Mouse (Mus musculus): ENCODE data around the gene Polr3h. TPM values are rescaled to one million over a fixed set of nuclear protein-coding genes. Genes with fewer than 3 reads are reported as not detected.
"Not testable (repeated sequence)": the region's sequence is repeated elsewhere in the genome, so short reads cannot be mapped to it uniquely, and the experiment has no call there.

The Polr3h gene
- 99.6 and 110 TPM in 2 replicates for polyA plus RNA-seq (2014; fragmentation: Nextera tagmentation; extraction: Ambion mirVana)

DNA sequence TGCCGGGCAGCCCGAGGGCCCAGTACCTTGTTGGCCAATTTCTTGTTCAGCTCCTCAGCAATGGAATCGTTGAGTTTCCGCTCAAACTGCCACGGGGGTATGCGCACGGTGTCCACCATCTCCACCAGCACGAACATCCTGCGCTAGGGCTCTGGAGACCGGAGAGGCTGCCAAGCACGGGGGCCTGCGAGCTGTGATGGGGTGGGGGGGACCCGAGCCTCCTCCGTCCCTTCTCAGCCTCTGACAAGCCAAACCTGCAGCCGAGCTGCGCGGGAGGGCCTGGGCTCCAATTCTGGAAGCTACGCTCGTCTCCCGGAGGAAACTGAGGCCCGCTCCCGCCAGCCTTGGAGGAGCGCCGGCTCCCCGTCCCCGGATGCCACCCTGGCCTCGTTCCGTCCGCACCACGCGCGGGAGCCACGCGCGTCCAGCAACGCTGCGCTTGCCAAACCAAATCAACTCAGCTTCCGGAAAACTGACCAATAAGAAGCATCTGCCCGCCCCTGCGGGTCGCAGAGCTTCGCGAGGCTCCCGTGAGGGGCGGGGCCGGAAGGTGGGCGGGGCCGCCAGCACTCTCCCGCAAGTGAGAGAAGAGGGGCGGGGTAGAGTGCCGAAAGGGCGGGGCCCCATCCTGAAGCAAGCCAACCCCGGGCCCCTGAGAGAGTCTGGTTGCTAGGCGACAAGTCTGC lies at the start of gene Polr3h:
Polr3h (minus strand) TSS at position 481 of the 686 bp plus-strand sequence.
- ATAC-seq (peak; percentile 96), DNase-seq (ENCODE audit: low spot score) (peak; percentile 99)
- WGBS: under 1% methylated on average over 52 of the region's 54 CpGs
- Histone ChIP-seq H3K36me3 (ENCODE audit: control insufficient read depth, insufficient read depth, low read length) (peaks cover 11% of the 10 kb centered on the region; the same call in 1 of the 2 replicates), H3K4me3 (ENCODE audit: low read depth, low read length) (peak within 1 kb of the TSS; percentile 74), H3K9ac (ENCODE audit: low read length) (peak within 1 kb of the TSS; percentile 79), H3K4me2 (ENCODE audit: low read length) (peak within 1 kb of the TSS; percentile 91), H3K27me3 (replicated peaks; ENCODE audit: control insufficient read depth, insufficient read depth, low read length) (no peaks in the 10 kb centered on the region), H3K4me1 (ENCODE audit: control insufficient read depth, insufficient read depth, low read length) (peaks cover 17% of the 10 kb centered on the region), H3K27ac (ENCODE audit: low read depth, low read length) (peak within 1 kb of the TSS; percentile 84), H3K9me3 (replicated peaks; ENCODE audit: control insufficient read depth, low read length) (no peaks in the 10 kb centered on the region)

DNA sequence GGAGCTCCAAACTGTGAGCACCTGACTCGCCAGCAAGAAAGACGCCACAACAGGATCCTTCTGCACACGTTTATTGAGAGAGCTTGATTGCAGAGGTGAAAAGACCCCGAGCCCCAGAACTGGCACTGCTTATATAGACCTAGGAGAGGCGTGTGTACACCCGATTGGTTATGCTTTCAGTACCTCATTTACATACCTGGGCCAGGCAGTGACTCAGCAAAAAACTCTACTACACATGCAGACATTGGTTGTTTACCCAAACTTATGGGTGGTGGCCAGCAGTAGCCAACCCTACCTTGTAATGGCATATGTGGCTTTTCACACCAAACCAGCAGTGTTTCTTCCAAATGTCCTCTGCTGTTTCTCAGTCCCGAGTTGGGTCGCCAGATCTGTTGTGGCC lies 49.1 kb upstream of the Polr3h start:
- DNase-seq (ENCODE audit: low spot score): not testable (repeated sequence)

DNA sequence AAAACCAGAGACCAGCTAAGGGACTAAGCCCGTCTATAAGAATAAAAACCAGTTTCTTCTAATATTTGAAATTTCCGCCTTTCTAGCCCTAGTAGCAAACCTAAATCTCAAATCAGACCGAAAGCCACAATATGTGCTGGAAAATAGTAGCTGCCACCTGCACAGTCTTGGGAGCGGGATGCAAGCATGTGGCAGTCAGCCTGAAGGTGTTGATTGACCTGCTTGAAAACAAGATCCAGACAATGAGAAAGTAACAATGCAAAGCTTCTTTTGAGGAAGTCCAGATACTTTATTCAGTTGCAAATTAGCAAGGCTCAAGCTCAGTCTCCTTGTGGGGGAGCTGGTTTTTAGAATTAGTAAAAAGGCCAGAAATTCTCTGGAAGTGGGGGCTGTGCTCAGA lies 44.5 kb upstream of the Polr3h start:
- H3K9ac ChIP-seq (ENCODE audit: low read length); H3K27ac ChIP-seq (ENCODE audit: low read depth, low read length); H3K4me3 ChIP-seq (ENCODE audit: low read depth, low read length); H3K36me3 ChIP-seq (ENCODE audit: control insufficient read depth, insufficient read depth, low read length); DNase-seq (ENCODE audit: low spot score); H3K4me2 ChIP-seq (ENCODE audit: low read length); ATAC-seq; H3K9me3 ChIP-seq (replicated peaks; ENCODE audit: control insufficient read depth, low read length); H3K4me1 ChIP-seq (ENCODE audit: control insufficient read depth, insufficient read depth, low read length); H3K27me3 ChIP-seq (replicated peaks; ENCODE audit: control insufficient read depth, insufficient read depth, low read length): not testable (repeated sequence)
- 69% methylated on average over 4 of the region's 4 CpGs for WGBS

More for the DNA sequence above, 49.1 kb upstream of the Polr3h start:
- H3K4me2 ChIP-seq (ENCODE audit: low read length); H3K4me3 ChIP-seq (ENCODE audit: low read depth, low read length); H3K9ac ChIP-seq (ENCODE audit: low read length); H3K9me3 ChIP-seq (replicated peaks; ENCODE audit: control insufficient read depth, low read length); H3K27me3 ChIP-seq (replicated peaks; ENCODE audit: control insufficient read depth, insufficient read depth, low read length); H3K4me1 ChIP-seq (ENCODE audit: control insufficient read depth, insufficient read depth, low read length); H3K27ac ChIP-seq (ENCODE audit: low read depth, low read length); ATAC-seq; H3K36me3 ChIP-seq (ENCODE audit: control insufficient read depth, insufficient read depth, low read length): not testable (repeated sequence)
- WGBS: 94% methylated on average over 8 of the region's 8 CpGs

DNA sequence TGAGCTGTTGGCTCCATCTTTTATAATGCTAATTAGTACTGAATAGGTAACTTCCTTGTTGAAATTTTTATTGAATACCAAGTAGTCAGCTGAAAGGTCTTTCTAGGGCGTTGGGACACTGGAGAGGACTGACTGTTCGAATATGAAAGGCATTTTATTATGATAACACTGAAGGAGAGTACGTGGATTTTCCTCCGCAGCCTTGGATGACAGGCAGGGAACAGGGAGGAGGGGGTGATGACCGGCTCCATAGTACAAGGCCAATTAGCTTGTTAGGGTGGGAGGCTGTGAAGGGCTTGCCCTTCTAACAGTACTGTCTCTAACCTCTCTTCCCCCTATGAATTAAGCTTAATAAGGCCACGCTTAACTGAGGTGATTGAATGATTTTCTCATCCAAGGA lies 43.6 kb upstream of the Polr3h start:
- H3K27me3 ChIP-seq (replicated peaks; ENCODE audit: control insufficient read depth, insufficient read depth, low read length); H3K36me3 ChIP-seq (ENCODE audit: control insufficient read depth, insufficient read depth, low read length); H3K9ac ChIP-seq (ENCODE audit: low read length); DNase-seq (ENCODE audit: low spot score); H3K9me3 ChIP-seq (replicated peaks; ENCODE audit: control insufficient read depth, low read length); ATAC-seq; H3K27ac ChIP-seq (ENCODE audit: low read depth, low read length); H3K4me3 ChIP-seq (ENCODE audit: low read depth, low read length); H3K4me2 ChIP-seq (ENCODE audit: low read length); H3K4me1 ChIP-seq (ENCODE audit: control insufficient read depth, insufficient read depth, low read length): not testable (repeated sequence)
- WGBS: 38% methylated on average over 6 of the region's 6 CpGs

DNA sequence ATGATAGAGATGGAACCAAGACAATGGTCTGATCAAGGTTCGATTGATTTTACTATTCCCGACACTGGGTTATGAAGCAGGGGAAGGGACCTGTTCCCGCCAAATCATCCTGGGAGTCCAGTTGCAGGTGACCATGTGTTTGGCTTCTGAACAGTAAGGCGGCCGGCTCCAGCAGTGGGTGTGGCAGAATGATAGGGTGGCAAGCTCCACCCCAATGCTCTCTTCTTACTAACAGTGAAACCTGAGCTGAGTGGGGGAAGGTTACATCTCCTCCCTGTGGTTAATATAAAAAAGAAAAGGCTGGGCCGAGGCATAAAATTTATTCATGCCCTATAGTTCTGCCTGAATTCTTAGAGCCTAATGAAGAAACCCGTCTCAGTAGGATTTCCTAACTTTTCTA lies 43.1 kb upstream of the Polr3h start:
- Histone ChIP-seq H3K27me3 (replicated peaks; ENCODE audit: control insufficient read depth, insufficient read depth, low read length) (no peaks in the 10 kb centered on the region), H3K4me2 (ENCODE audit: low read length) (no peak overlapping the region), H3K27ac (ENCODE audit: low read depth, low read length) (no peak overlapping the region), H3K36me3 (ENCODE audit: control insufficient read depth, insufficient read depth, low read length) (no peaks in the 10 kb centered on the region), H3K4me3 (ENCODE audit: low read depth, low read length) (no peak overlapping the region), H3K9me3 (replicated peaks; ENCODE audit: control insufficient read depth, low read length) (peaks cover 3% of the 10 kb centered on the region; the same call in 1 of the 2 replicates), H3K9ac (ENCODE audit: low read length) (no peak overlapping the region), H3K4me1 (ENCODE audit: control insufficient read depth, insufficient read depth, low read length) (no peaks in the 10 kb centered on the region)
- no peak for ATAC-seq
- DNase-seq (ENCODE audit: low spot score): no peak
- 55% methylated on average over 7 of the region's 7 CpGs for WGBS

DNA sequence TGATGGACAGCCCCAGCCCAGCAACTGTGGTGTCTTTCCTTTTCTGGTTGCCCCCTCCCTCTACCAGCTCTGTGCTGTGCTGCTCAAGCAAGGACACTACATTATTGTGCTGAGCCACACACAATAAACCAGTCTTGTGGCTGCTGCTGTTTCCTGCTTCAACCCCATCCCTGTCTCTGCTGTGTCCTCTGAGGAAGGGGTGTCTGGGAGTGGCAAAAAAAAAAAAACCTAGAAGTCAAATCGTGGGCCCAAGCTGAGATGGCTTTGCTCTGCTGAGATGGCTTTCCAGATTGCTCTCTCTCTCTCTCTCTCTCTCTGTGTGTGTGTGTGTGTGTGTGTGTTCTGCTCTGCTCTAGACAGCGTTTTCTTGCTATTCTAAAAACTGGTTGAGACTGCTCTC lies 42.4 kb upstream of the Polr3h start:
- H3K9me3 ChIP-seq (replicated peaks; ENCODE audit: control insufficient read depth, low read length): peaks cover 3% of the 10 kb centered on the region; the same call in 1 of the 2 replicates
- no peak overlapping the region for H3K9ac ChIP-seq (ENCODE audit: low read length)
- no peaks in the 10 kb centered on the region for H3K4me1 ChIP-seq (ENCODE audit: control insufficient read depth, insufficient read depth, low read length)
- H3K4me3 ChIP-seq (ENCODE audit: low read depth, low read length): no peak overlapping the region
- DNase-seq (ENCODE audit: low spot score) (no peak), ATAC-seq (no peak)
- no peaks in the 10 kb centered on the region for H3K36me3 ChIP-seq (ENCODE audit: control insufficient read depth, insufficient read depth, low read length)
- no peak overlapping the region for H3K27ac ChIP-seq (ENCODE audit: low read depth, low read length)
- no peak overlapping the region for H3K4me2 ChIP-seq (ENCODE audit: low read length)
- WGBS: 69% methylated on average over 2 of the region's 2 CpGs
- no peaks in the 10 kb centered on the region for H3K27me3 ChIP-seq (replicated peaks; ENCODE audit: control insufficient read depth, insufficient read depth, low read length)

DNA sequence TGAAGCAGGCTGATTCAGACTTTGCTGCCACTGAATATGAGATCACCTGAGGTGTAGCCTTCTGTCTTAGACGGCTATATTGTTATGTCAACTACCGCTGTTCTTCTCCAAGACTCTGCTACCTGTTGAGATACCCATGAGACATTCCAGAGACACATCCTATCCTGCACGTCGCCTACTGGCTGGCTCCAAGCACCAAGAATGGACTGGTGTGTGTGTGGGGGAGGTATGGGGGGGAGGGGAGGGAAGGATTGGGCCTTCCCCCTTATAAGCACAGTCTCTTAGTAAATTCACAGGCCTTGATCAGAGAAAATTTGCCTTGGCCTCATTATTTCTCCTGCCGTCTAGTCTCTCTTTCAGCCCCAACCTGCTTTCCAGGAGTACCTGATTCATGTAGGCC lies 41.8 kb upstream of the Polr3h start:
- no peaks in the 10 kb centered on the region for H3K27me3 ChIP-seq (replicated peaks; ENCODE audit: control insufficient read depth, insufficient read depth, low read length)
- no peaks in the 10 kb centered on the region for H3K4me1 ChIP-seq (ENCODE audit: control insufficient read depth, insufficient read depth, low read length)
- H3K36me3 ChIP-seq (ENCODE audit: control insufficient read depth, insufficient read depth, low read length): no peaks in the 10 kb centered on the region
- no peak for ATAC-seq
- H3K4me2 ChIP-seq (ENCODE audit: low read length): no peak overlapping the region
- H3K9me3 ChIP-seq (replicated peaks; ENCODE audit: control insufficient read depth, low read length): peaks cover 3% of the 10 kb centered on the region; the same call in 1 of the 2 replicates
- no peak for DNase-seq (ENCODE audit: low spot score)
- H3K9ac ChIP-seq (ENCODE audit: low read length): no peak overlapping the region
- no peak overlapping the region for H3K4me3 ChIP-seq (ENCODE audit: low read depth, low read length)
- 89% methylated on average over 5 of the region's 5 CpGs for WGBS
- H3K27ac ChIP-seq (ENCODE audit: low read depth, low read length): no peak overlapping the region

DNA sequence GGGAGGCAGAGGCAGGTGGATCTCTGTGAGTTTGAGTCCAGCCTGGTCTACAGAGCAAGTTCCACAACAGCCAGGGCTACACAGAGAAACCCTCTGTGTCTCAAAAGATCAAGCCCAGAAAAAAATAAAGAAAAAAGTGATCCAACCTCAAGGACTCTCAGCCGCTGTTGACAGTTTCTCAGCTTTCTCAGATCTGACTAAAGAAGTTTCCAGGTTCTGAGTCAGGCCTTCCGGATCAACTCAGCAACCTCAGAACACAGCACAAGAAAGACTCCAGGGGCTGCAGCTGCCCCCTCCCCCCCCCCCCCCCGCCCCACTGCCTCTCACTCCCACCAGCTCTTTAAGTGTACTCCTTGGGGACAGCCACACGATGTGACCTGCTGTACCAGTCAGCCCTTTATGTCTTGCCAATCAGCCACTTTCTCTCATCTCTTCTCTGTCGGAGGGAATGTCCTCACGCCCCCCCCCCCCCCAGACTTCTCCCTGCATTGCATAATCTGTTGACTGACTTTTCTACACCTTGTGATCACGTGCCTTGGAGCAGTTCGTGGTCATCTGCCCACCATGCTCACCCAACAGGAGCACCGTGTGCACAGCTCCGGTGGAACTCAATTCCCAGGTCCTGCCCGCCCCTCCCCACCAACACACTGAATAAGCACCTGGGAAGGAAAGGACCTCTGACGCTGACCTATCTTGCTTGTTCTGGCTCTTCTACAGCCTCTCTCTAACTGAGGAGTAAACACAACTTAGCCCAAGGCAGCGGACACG lies 40.2 kb upstream of the Polr3h start:
- Histone ChIP-seq H3K4me2 (ENCODE audit: low read length) (no peak overlapping the region), H3K9me3 (replicated peaks; ENCODE audit: control insufficient read depth, low read length) (no peaks in the 10 kb centered on the region), H3K4me3 (ENCODE audit: low read depth, low read length) (no peak overlapping the region), H3K36me3 (ENCODE audit: control insufficient read depth, insufficient read depth, low read length) (no peaks in the 10 kb centered on the region), H3K27me3 (replicated peaks; ENCODE audit: control insufficient read depth, insufficient read depth, low read length) (no peaks in the 10 kb centered on the region), H3K4me1 (ENCODE audit: control insufficient read depth, insufficient read depth, low read length) (no peaks in the 10 kb centered on the region), H3K9ac (ENCODE audit: low read length) (no peak overlapping the region), H3K27ac (ENCODE audit: low read depth, low read length) (no peak overlapping the region)
- whole genome bisulfite sequencing: 84% methylated on average over 12 of the region's 14 CpGs
- no peak for DNase-seq (ENCODE audit: low spot score)
- no peak for ATAC-seq

DNA sequence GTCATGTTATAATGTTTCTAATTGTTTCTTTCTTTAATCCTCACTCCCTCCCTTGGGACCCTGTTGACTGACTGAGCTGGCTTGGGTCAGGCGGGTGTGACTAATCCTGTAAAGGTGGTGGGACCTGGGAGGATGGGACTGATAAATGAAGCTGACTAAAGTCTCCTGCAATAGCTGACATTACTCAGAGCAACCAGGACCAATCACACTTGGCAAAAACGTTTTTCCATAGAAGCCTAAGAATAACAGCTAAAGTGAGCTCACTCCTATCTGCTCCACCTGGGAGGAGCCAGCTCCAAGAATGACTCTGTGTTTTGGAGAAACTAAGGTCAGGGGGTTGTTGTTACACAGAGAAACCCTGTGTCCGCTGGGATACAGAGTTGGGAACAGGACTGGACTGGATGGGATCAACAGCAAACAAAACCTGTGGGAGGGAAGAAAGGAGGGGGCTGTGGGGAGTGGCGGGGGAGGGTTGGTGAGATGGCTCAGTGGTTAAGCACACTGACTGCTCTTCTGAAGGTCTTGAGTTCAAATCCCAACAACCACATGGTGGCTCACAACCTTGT lies 39.0 kb upstream of the Polr3h start:
- no peak overlapping the region for H3K4me3 ChIP-seq (ENCODE audit: low read depth, low read length)
- ATAC-seq (no peak), DNase-seq (ENCODE audit: low spot score) (no peak)
- no peaks in the 10 kb centered on the region for H3K27me3 ChIP-seq (replicated peaks; ENCODE audit: control insufficient read depth, insufficient read depth, low read length)
- no peaks in the 10 kb centered on the region for H3K36me3 ChIP-seq (ENCODE audit: control insufficient read depth, insufficient read depth, low read length)
- H3K27ac ChIP-seq (ENCODE audit: low read depth, low read length): no peak overlapping the region
- H3K9ac ChIP-seq (ENCODE audit: low read length): no peak overlapping the region
- H3K4me1 ChIP-seq (ENCODE audit: control insufficient read depth, insufficient read depth, low read length): no peaks in the 10 kb centered on the region
- WGBS: 65% methylated on average over 4 of the region's 4 CpGs
- H3K4me2 ChIP-seq (ENCODE audit: low read length): no peak overlapping the region
- H3K9me3 ChIP-seq (replicated peaks; ENCODE audit: control insufficient read depth, low read length): no peaks in the 10 kb centered on the region
